Mouse (Mus musculus) cerebellum, adult 2 months (tissue): Measurements from ENCODE around the gene Smarcd2. TPM values are rescaled to one million over a fixed set of nuclear protein-coding genes. Genes with fewer than 3 reads are reported as not detected.
A peak's percentile ranks its signal among the peaks of the same experiment; 100 is the strongest.

Experiments
- DNase-seq, 2 experiments: peaks; one replicate each; pipeline ENCODE4 v3.0.0; 2021
- H3K27ac ChIP-seq: fragments of 200-500 bp; 2 replicates; pipeline ENCODE4 v1.5.1; 2012; ENCODE audit warnings: low read length, control low read depth, inconsistent platforms; ENCODE audit not compliant: insufficient read depth
- H3K27me3 ChIP-seq: fragments of 200-500 bp; 2 replicates; pipeline ENCODE4 v1.6.1; 2012; ENCODE audit warnings: inconsistent platforms, mild to moderate bottlenecking, low read length, moderate library complexity; ENCODE audit not compliant: control insufficient read depth, insufficient read depth
- H3K4me1 ChIP-seq: fragments of 200-500 bp; 2 replicates; pipeline ENCODE4 v1.6.1; 2011; ENCODE audit warnings: low read length; ENCODE audit not compliant: control insufficient read depth, insufficient read depth
- H3K4me3 ChIP-seq: fragments of 200-500 bp; replicated peaks from 2 replicates; pipeline ENCODE3; 2011; ENCODE audit warnings: mild to moderate bottlenecking, low read depth, low read length, control low read depth; ENCODE audit not compliant: insufficient read depth
- CTCF ChIP-seq: fragments of 200-500 bp; IDR thresholded peaks from 2 replicates; pipeline ENCODE4 v1.5.1; 2011; ENCODE audit warnings: low read depth, mild to moderate bottlenecking, control low read depth, low read length, moderate library complexity, borderline replicate concordance; ENCODE audit not compliant: insufficient read depth
- POLR2A ChIP-seq: fragments of 200-500 bp; IDR thresholded peaks from 2 replicates; pipeline ENCODE4 v1.6.1; 2011; ENCODE audit warnings: low read length, control low read depth, borderline replicate concordance; ENCODE audit not compliant: insufficient read depth
- WGBS: fragments of 180-500 bp; shearing (Covaris S2); methylation state at CpG from one replicate; pipeline ENCODE4 v1.1.7; 2018; 5-methylcytosine and 5-hydroxymethylcytosine counted together
- polyA plus RNA-seq: library from polyadenylated mRNA; depleted of rRNA; stranded (reverse); fragments of >200 nt; gene quantifications from 2 replicates; pipeline ENCODE4 v1.2.3, GENCODE M21; 2012

Smarcd2 gene
- polyA plus RNA-seq, 1 experiment, result 114 TPM

GRCm38 (mm10) chr11:106268326-106269059 is 4.3 kb downstream of the Smarcd2 start:
- Histone ChIP-seq H3K4me1 (peaks cover 41% of the 10 kb centered on the region), H3K4me3 (peak overlapping the region; percentile 35), H3K27me3 (no peaks in the 10 kb centered on the region), H3K27ac (peak overlapping the region; percentile 86)
- TF ChIP-seq CTCF (no peak), POLR2A (0 out of 2 replicates have a peak, but pooled peaks have one; percentile 39)
- DNase-seq, result peak; percentile 91 to 96
- WGBS, result 4% methylated on average over 8 of the region's 8 CpGs

GRCm38 (mm10) chr11:106267871-106268270 is 4.9 kb downstream of the Smarcd2 start:
- H3K4me1 ChIP-seq, result peaks cover 44% of the 10 kb centered on the region
- peak overlapping the region; percentile 5 for H3K4me3 ChIP-seq
- DNase-seq, result peak; percentile 82 to 89
- H3K27me3 ChIP-seq, result no peaks in the 10 kb centered on the region
- H3K27ac ChIP-seq, result peak overlapping the region; percentile 86
- WGBS, result 7% methylated on average over 5 of the region's 5 CpGs
- TF ChIP-seq POLR2A (no peak), CTCF (no peak; the same call in 1 of the 2 replicates)

GRCm38 (mm10) chr11:106267311-106267852 is 5.4 kb downstream of the Smarcd2 start:
- H3K27me3 ChIP-seq, result no peaks in the 10 kb centered on the region
- peak overlapping the region; percentile 86 for H3K27ac ChIP-seq
- 10% methylated on average over 15 of the region's 15 CpGs for WGBS
- DNase-seq, result peak; percentile 97 to 98
- H3K4me1 ChIP-seq, result peaks cover 47% of the 10 kb centered on the region
- TF ChIP-seq POLR2A (peak; percentile 23; the same call in 1 of the 2 replicates), CTCF (no peak)
- peak overlapping the region; percentile 5 for H3K4me3 ChIP-seq

GRCm38 (mm10) chr11:106266431-106266830 is 6.3 kb downstream of the Smarcd2 start:
- Histone ChIP-seq H3K27me3 (no peaks in the 10 kb centered on the region), H3K4me3 (peak overlapping the region; percentile 5), H3K4me1 (peaks cover 47% of the 10 kb centered on the region), H3K27ac (peak overlapping the region; percentile 86)
- 74% methylated on average over 10 of the region's 10 CpGs for WGBS
- TF ChIP-seq CTCF, result no peak
- DNase-seq, result peak; percentile 29 to 39

GRCm38 (mm10) chr11:106265570-106265969 is 7.2 kb downstream of the Smarcd2 start:
- WGBS, result 8% methylated on average over 4 of the region's 4 CpGs
- TF ChIP-seq POLR2A (peak; percentile 15; the same call in 1 of the 2 replicates), CTCF (no peak)
- Histone ChIP-seq H3K27ac (peak overlapping the region; percentile 73), H3K27me3 (no peaks in the 10 kb centered on the region), H3K4me1 (peaks cover 47% of the 10 kb centered on the region), H3K4me3 (no peak overlapping the region)
- peak; percentile 43 to 57 for DNase-seq

- DNase-seq, result peak in 1 of 2 experiments; percentile 40
- WGBS, result 34% methylated on average over 15 of the region's 15 CpGs
These were observed 7.8 kb downstream of the Smarcd2 start for GRCm38 (mm10) chr11:106264988-106265387.

GRCm38 (mm10) chr11:106263963-106264362 is 8.8 kb downstream of the Smarcd2 start:
- peak; percentile 54 to 62 for DNase-seq
- WGBS, result 22% methylated on average over 9 of the region's 9 CpGs
- Histone ChIP-seq H3K27me3 (no peaks in the 10 kb centered on the region), H3K27ac (peak overlapping the region; percentile 12), H3K4me3 (no peak overlapping the region), H3K4me1 (peaks cover 39% of the 10 kb centered on the region)
- TF ChIP-seq POLR2A (no peak), CTCF (no peak)

More at GRCm38 (mm10) chr11:106264988-106265387, 7.8 kb downstream of the Smarcd2 start:
- Histone ChIP-seq H3K27me3 (no peaks in the 10 kb centered on the region), H3K4me3 (no peak overlapping the region), H3K4me1 (peaks cover 44% of the 10 kb centered on the region), H3K27ac (peak overlapping the region; percentile 22)
- no peak for TF ChIP-seq CTCF
- TF ChIP-seq POLR2A, result no peak

- no peak for DNase-seq
- no peak overlapping the region for H3K27ac ChIP-seq
- no peaks in the 10 kb centered on the region for H3K27me3 ChIP-seq
- 79% methylated on average over 14 of the region's 14 CpGs for WGBS
- H3K4me1 ChIP-seq, result peaks cover 29% of the 10 kb centered on the region
- TF ChIP-seq CTCF, result no peak
- no peak for TF ChIP-seq POLR2A
- H3K4me3 ChIP-seq, result no peak overlapping the region
These were observed 11.8 kb downstream of the Smarcd2 start for GRCm38 (mm10) chr11:106260826-106261450.
